Mouse (Mus musculus) testis, adult 2 months (tissue): ENCODE measurements at regions not wholly inside any gene's neighbourhood (a gene's known extent, or its start where the extent isn't known, plus 50 kb on each side); places are given as distances from the start of the nearest gene placed in this dataset.

Source experiments
- CTCF ChIP-seq: fragments of 200-500 bp; IDR thresholded peaks from 2 replicates; pipeline ENCODE4 v1.5.1; 2012; ENCODE audit warnings: low read depth, mild to moderate bottlenecking, inconsistent platforms, low read length, moderate library complexity; ENCODE audit not compliant: control insufficient read depth, insufficient read depth, insufficient replicate concordance
- POLR2A ChIP-seq: fragments of 200-500 bp; IDR thresholded peaks from 2 replicates; pipeline ENCODE4 v1.6.1; 2012; ENCODE audit warnings: low read depth, mild to moderate bottlenecking, inconsistent platforms, low read length, moderate library complexity; ENCODE audit not compliant: control insufficient read depth

DNA sequence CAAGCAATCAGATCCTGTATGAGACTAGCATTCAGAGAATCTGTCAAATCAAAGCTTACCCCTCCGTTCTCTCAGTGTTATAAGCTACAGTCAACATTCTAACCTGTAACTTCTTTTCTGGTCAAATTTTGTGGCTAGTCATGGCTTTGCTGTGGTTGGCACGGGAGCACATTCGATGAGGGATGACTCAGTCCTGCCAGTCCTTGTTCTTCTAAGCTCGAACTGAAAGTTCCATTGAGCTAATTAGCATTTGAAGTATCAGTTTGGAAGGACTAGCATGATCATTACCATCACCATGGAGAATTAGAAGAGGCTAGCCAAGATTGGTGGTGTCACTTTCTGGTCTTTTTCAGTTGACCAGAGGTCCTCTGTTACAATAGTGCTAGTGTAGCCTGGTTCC lies 156.7 kb upstream of the Nectin3 start:
- TF ChIP-seq POLR2A = no peak
- no peak for TF ChIP-seq CTCF
